Mouse (Mus musculus) regulatory T cell (primary cell): ENCODE measurements at regions not wholly inside any gene's neighbourhood (a gene's known extent, or its start where the extent isn't known, plus 50 kb on each side); places are given as distances from the start of the nearest gene placed in this dataset.

Experiments
- in situ Hi-C: fragments of 300-600 bp; cut with MboI, MseI; formaldehyde crosslinking; loops from one replicate; pipeline ENCODE4 v1.15.1; 2025; ENCODE audit warnings: high pct_unique_total_duplicates

- in situ Hi-C loops: loop anchor here (25.0 kb wide), 1 partner anchor 437 kb away; no protein-coding TSS in a partner anchor
Observed at GRCm38 (mm10) chr2:40149186-40149585, 922.9 kb upstream of the Ppp6c start.

- in situ Hi-C loops: loop anchor here (25.0 kb wide), 1 partner anchor 415 kb away; no protein-coding TSS in a partner anchor
Observed at GRCm38 (mm10) chr2:40127615-40128014, 901.4 kb upstream of the Ppp6c start.

- in situ Hi-C loops: no loop called here
Observed at GRCm38 (mm10) chr2:40119176-40119575, 892.9 kb upstream of the Ppp6c start.

GRCm38 (mm10) chr2:40114435-40114834, 888.2 kb upstream of the Ppp6c start:
- in situ Hi-C loops: no loop called here
